Mouse (Mus musculus): ENCODE measurements around the gene Skint8.

GRCm38 (mm10) chr4:111897755-111898154 is 21.4 kb upstream of the Skint8 start:
- no peak for TF ChIP-seq POLR2A (IDR thresholded peaks at IDR 0.05; ENCODE audit: borderline replicate concordance, low read depth, low read length)
- no peak for TF ChIP-seq CTCF (IDR thresholded peaks at IDR 0.05; ENCODE audit: low read depth, low read length)

Measured in bone marrow macrophage, adult 2 months (primary cell).